Mouse (Mus musculus) CD8-positive naive resting alpha-beta T cell, adult 57 days (primary cell): ENCODE results near the gene Alox12e. TPM values are rescaled to one million over a fixed set of nuclear protein-coding genes. Genes with fewer than 3 reads are reported as not detected.

ENCODE experiments used
- total RNA-seq: library from RNA; stranded (reverse); gene quantifications from one replicate; pipeline ENCODE4 v1.2.4, GENCODE M21; 2023

Alox12e gene
- not detected for total RNA-seq

GRCm38 (mm10) chr11:70322528-70322927 lies at the start of gene Alox12e:
TSS of gene Alox12e (minus strand) at chr11:70322628.

GRCm38 (mm10) chr11:70351868-70352267 lies 29.4 kb upstream of the Alox12e start, which contains the start of gene Alox15:
TSS of gene Alox15 (minus strand) at chr11:70352031.

Other genes starting within 250 kb of the Alox12e start
- gene Asgr2, start 230.0 kb downstream of the Alox12e start, total RNA-seq: not detected
- not detected for gene Mgl2, start 192.3 kb downstream of the Alox12e start, total RNA-seq
- gene Clec10a, start 166.4 kb downstream of the Alox12e start, total RNA-seq: not detected
- not detected for gene Slc16a11, start 109.9 kb downstream of the Alox12e start, total RNA-seq
- 2.5 TPM for gene Slc16a13, start 101.6 kb downstream of the Alox12e start, total RNA-seq
- gene Bcl6b, start 92.8 kb downstream of the Alox12e start, total RNA-seq: 0.15 TPM
- gene 0610010K14Rik, start 84.7 kb downstream of the Alox12e start, total RNA-seq: 60.8 TPM
- 4.4 TPM for gene Gm21988, start 82.8 kb downstream of the Alox12e start, total RNA-seq
- 59.2 TPM for gene Rnasek, start 82.8 kb downstream of the Alox12e start, total RNA-seq
- gene Alox12, start 67.3 kb downstream of the Alox12e start, total RNA-seq: not detected
- 0.77 TPM for gene Alox15, start 29.4 kb upstream of the Alox12e start, total RNA-seq
- gene Pelp1, start 87.4 kb upstream of the Alox12e start, total RNA-seq: 26.8 TPM
- 289 TPM for gene Arrb2, start 110.0 kb upstream of the Alox12e start, total RNA-seq
- gene Med11, start 129.3 kb upstream of the Alox12e start, total RNA-seq: 27.4 TPM
- gene Zmynd15, start 136.8 kb upstream of the Alox12e start, total RNA-seq: 1.8 TPM
- 2.5 TPM for gene Cxcl16, start 137.4 kb upstream of the Alox12e start, total RNA-seq
- gene Tm4sf5, start 182.6 kb upstream of the Alox12e start, total RNA-seq: not detected
- not detected for gene Vmo1, start 192.0 kb upstream of the Alox12e start, total RNA-seq
- not detected for gene Gltpd2, start 196.6 kb upstream of the Alox12e start, total RNA-seq
- gene Psmb6, start 202.7 kb upstream of the Alox12e start, total RNA-seq: 123 TPM
- not detected for gene Gm40193, start 210.3 kb upstream of the Alox12e start, total RNA-seq
- 3.7 TPM for gene Pld2, start 217.4 kb upstream of the Alox12e start, total RNA-seq
- 159 TPM for gene Mink1, start 240.3 kb upstream of the Alox12e start, total RNA-seq